Mouse (Mus musculus) neural tube, embryonic 14.5 days (tissue): Measurements from ENCODE around the gene Ppp1r36. TPM values are rescaled to one million over a fixed set of nuclear protein-coding genes. Genes with fewer than 3 reads are reported as not detected.

Source experiments
- ATAC-seq: fragments of 200-750 bp; cut with Nextera tagmentation; 2 replicates; pipeline ENCODE4 v1.8.0; 2017; ENCODE audit warnings: low read depth, mild to moderate bottlenecking, moderate TSS enrichment, moderate library complexity
- H3K27ac ChIP-seq: fragments of 300-500 bp; sonication (generic); 2 replicates; pipeline ENCODE4 v1.5.1; 2014; ENCODE audit warnings: low read depth, mild to moderate bottlenecking, control low read depth, low read length, moderate library complexity, mixed read lengths
- H3K27me3 ChIP-seq: fragments of 300-500 bp; sonication (generic); 2 replicates; pipeline ENCODE4 v1.6.1; 2014; ENCODE audit warnings: low read length; ENCODE audit not compliant: control insufficient read depth, insufficient read depth
- H3K36me3 ChIP-seq: fragments of 300-500 bp; sonication (generic); 2 replicates; pipeline ENCODE4 v1.6.1; 2014; ENCODE audit warnings: low read length, mixed read lengths; ENCODE audit not compliant: control insufficient read depth, insufficient read depth
- H3K4me1 ChIP-seq: fragments of 300-500 bp; sonication (generic); 2 replicates; pipeline ENCODE4 v1.6.1; 2014; ENCODE audit warnings: low read length; ENCODE audit not compliant: control insufficient read depth, insufficient read depth
- H3K4me2 ChIP-seq: fragments of 300-500 bp; sonication (generic); 2 replicates; pipeline ENCODE4 v1.6.1; 2014; ENCODE audit warnings: mild to moderate bottlenecking, low read depth, low read length, control low read depth
- H3K4me3 ChIP-seq: fragments of 300-500 bp; sonication (generic); 2 replicates; pipeline ENCODE4 v1.5.1; 2014; ENCODE audit warnings: low read depth, low read length, control low read depth, mixed read lengths
- H3K9ac ChIP-seq: fragments of 300-500 bp; sonication (generic); replicated peaks from 2 replicates; pipeline ENCODE4 v1.6.1; 2014; ENCODE audit warnings: low read depth, mild to moderate bottlenecking, control low read depth, low read length, mixed read lengths
- H3K9me3 ChIP-seq: fragments of 300-500 bp; sonication (generic); 2 replicates; pipeline ENCODE4 v1.6.1; 2016; ENCODE audit warnings: low read length; ENCODE audit not compliant: control insufficient read depth
- WGBS: fragments of 180-500 bp; shearing (Covaris S2); extraction: QIAGEN DNeasy Blood & Tissue Kit; methylation state at CpG from one replicate; pipeline ENCODE4 v1.1.7; 2014; 5-methylcytosine and 5-hydroxymethylcytosine counted together
- polyA plus RNA-seq: library from polyadenylated mRNA; unstranded; fragments of >200 nt; fragmentation: Nextera tagmentation; extraction: Ambion mirVana; gene quantifications from 2 replicates; pipeline ENCODE4 v1.2.1, GENCODE M21; 2014

Ppp1r36 gene
- polyA plus RNA-seq, 1 experiment from 2014 or later, result 1.5 TPM

GRCm38 (mm10) chr12:76385342-76385741 is 32.0 kb upstream of the Ppp1r36 start:
- Histone ChIP-seq H3K27ac (no peak overlapping the region), H3K4me2 (no peak overlapping the region), H3K9me3 (no peaks in the 10 kb centered on the region), H3K9ac (no peak overlapping the region), H3K27me3 (no peaks in the 10 kb centered on the region), H3K4me3 (no peak overlapping the region), H3K4me1 (no peaks in the 10 kb centered on the region), H3K36me3 (peaks cover 10% of the 10 kb centered on the region; the same call in 1 of the 2 replicates)
- WGBS, result 96% methylated on average over 8 of the region's 8 CpGs
- ATAC-seq, result no peak

- no peaks in the 10 kb centered on the region for H3K27me3 ChIP-seq
- H3K4me1 ChIP-seq, result no peaks in the 10 kb centered on the region
- 57% methylated on average over 11 of the region's 11 CpGs for WGBS
- H3K27ac ChIP-seq, result no peak overlapping the region
- no peak overlapping the region for H3K4me2 ChIP-seq
- H3K9me3 ChIP-seq, result no peaks in the 10 kb centered on the region
- no peak overlapping the region for H3K9ac ChIP-seq
- H3K4me3 ChIP-seq, result no peak overlapping the region
- H3K36me3 ChIP-seq, result peaks cover 10% of the 10 kb centered on the region; the same call in 1 of the 2 replicates
- ATAC-seq, result no peak
Observed at GRCm38 (mm10) chr12:76388794-76389193, 28.5 kb upstream of the Ppp1r36 start.

- no peaks in the 10 kb centered on the region for H3K9me3 ChIP-seq
- peaks cover 4% of the 10 kb centered on the region; the same call in 1 of the 2 replicates for H3K36me3 ChIP-seq
- WGBS, result 77% methylated on average over 3 of the region's 3 CpGs
- no peak overlapping the region for H3K27ac ChIP-seq
- no peaks in the 10 kb centered on the region for H3K27me3 ChIP-seq
- H3K4me2 ChIP-seq, result no peak overlapping the region
- no peak overlapping the region for H3K4me3 ChIP-seq
- H3K9ac ChIP-seq, result no peak overlapping the region
- no peak for ATAC-seq
- H3K4me1 ChIP-seq, result no peaks in the 10 kb centered on the region
Observed at GRCm38 (mm10) chr12:76391595-76392271, 25.6 kb upstream of the Ppp1r36 start.

- Histone ChIP-seq H3K27me3 (no peaks in the 10 kb centered on the region), H3K4me3 (no peak overlapping the region), H3K9ac (no peak overlapping the region), H3K27ac (no peak overlapping the region), H3K4me2 (no peak overlapping the region), H3K9me3 (no peaks in the 10 kb centered on the region), H3K36me3 (no peaks in the 10 kb centered on the region), H3K4me1 (no peaks in the 10 kb centered on the region)
- 83% methylated on average over 5 of the region's 5 CpGs for WGBS
- ATAC-seq, result no peak
Observed at GRCm38 (mm10) chr12:76392979-76393378, 24.4 kb upstream of the Ppp1r36 start.

DNA sequence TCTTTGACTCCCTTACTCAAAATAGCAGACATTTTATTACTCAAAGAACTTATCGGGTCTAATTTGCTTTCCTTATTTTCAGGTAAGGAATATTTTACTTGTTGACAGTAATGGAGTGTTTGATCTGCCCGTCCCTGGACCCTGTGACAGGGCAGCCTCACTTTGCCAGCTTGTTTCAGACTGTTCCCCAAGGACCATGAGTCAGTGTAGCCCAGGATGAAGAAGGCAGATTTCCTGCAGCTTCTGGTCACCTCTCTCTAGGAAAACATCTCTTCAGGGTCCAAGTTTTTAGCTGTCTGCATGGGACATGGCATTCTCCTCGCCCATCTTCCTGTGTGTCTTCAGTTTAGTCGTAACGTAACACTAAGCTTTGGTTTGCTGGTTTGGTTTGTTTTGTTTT is 20.1 kb upstream of the Ppp1r36 start:
- H3K4me3 ChIP-seq, result no peak overlapping the region
- no peak overlapping the region for H3K27ac ChIP-seq
- no peaks in the 10 kb centered on the region for H3K9me3 ChIP-seq
- WGBS, result 88% methylated on average over 5 of the region's 5 CpGs
- H3K27me3 ChIP-seq, result 0 out of 2 replicates have a peak, but pooled peaks cover 2% of the 10 kb centered on the region
- no peak overlapping the region for H3K9ac ChIP-seq
- H3K4me2 ChIP-seq, result no peak overlapping the region
- H3K36me3 ChIP-seq, result no peaks in the 10 kb centered on the region
- no peak for ATAC-seq
- no peaks in the 10 kb centered on the region for H3K4me1 ChIP-seq

GRCm38 (mm10) chr12:76401674-76402073 is 15.7 kb upstream of the Ppp1r36 start:
- WGBS, result 58% methylated on average over 3 of the region's 3 CpGs
- H3K9me3 ChIP-seq, result no peaks in the 10 kb centered on the region
- no peak for ATAC-seq
- H3K4me1 ChIP-seq, result peaks cover 10% of the 10 kb centered on the region
- peaks cover 16% of the 10 kb centered on the region for H3K27me3 ChIP-seq
- no peak overlapping the region for H3K9ac ChIP-seq
- no peak overlapping the region for H3K4me3 ChIP-seq
- no peak overlapping the region for H3K27ac ChIP-seq
- H3K36me3 ChIP-seq, result no peaks in the 10 kb centered on the region
- no peak overlapping the region for H3K4me2 ChIP-seq

- peak; percentile 89 for ATAC-seq
- no peaks in the 10 kb centered on the region for H3K9me3 ChIP-seq
- H3K9ac ChIP-seq, result peak overlapping the region; percentile 56; the same call in 1 of the 2 replicates
- no peaks in the 10 kb centered on the region for H3K36me3 ChIP-seq
- peaks cover 27% of the 10 kb centered on the region for H3K27me3 ChIP-seq
- H3K27ac ChIP-seq, result peak overlapping the region; percentile 84
- under 1% methylated on average over 54 of the region's 54 CpGs for WGBS
- peak overlapping the region; percentile 80 for H3K4me2 ChIP-seq
- peaks cover 10% of the 10 kb centered on the region for H3K4me1 ChIP-seq
- H3K4me3 ChIP-seq, result peak overlapping the region; percentile 67
Observed at GRCm38 (mm10) chr12:76402991-76403885, 14.1 kb upstream of the Ppp1r36 start.

DNA sequence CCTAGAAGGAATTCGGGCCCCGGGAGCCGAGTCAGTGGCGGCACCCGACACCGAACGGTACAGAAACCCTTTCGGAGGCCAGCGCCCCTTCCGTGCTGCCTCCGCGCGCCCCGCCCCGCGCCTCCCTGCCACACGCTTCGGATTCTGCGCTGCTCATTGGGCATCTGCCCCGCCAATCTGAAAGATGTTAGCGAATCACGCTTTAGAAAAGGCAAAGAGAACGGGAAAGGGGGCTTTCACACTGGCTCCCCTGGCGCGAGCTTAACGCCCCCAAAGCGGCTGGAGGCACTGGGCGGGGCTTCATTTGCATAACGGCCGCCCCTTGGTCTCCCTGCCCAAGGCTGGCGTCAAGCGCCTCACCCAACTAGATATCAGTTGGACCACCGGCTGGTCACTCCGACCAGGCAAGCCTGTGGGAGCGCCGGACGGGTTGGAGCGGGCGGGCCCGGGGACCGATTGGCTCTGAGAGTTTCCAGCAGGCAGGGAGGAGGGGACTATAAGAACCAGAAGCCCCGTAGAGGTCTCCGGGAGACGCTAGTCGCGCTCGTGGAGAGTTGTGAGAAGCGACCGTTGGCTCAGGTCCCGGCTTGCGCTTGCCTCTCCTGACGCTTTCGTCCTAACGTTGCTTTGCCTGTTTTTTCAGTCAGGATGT is 13.3 kb upstream of the Ppp1r36 start, which contains the start of gene Hspa2:
Gene Hspa2, plus strand, starts transcription at position 291 of the 652 bp plus-strand sequence.
- Histone ChIP-seq H3K4me3 (peak within 1 kb of the TSS; percentile 67), H3K9ac (peak within 1 kb of the TSS; percentile 56; the same call in 1 of the 2 replicates), H3K27me3 (peaks cover 27% of the 10 kb centered on the region), H3K4me2 (peak within 1 kb of the TSS; percentile 80), H3K36me3 (no peaks in the 10 kb centered on the region), H3K9me3 (no peaks in the 10 kb centered on the region), H3K4me1 (peaks cover 10% of the 10 kb centered on the region), H3K27ac (peak within 1 kb of the TSS; percentile 84)
- ATAC-seq, result peak; percentile 97
- under 1% methylated on average over 54 of the region's 54 CpGs for WGBS
